Comparison of ENCODE assay signal across 43 mouse cellular contexts in the genomic region with DNA sequence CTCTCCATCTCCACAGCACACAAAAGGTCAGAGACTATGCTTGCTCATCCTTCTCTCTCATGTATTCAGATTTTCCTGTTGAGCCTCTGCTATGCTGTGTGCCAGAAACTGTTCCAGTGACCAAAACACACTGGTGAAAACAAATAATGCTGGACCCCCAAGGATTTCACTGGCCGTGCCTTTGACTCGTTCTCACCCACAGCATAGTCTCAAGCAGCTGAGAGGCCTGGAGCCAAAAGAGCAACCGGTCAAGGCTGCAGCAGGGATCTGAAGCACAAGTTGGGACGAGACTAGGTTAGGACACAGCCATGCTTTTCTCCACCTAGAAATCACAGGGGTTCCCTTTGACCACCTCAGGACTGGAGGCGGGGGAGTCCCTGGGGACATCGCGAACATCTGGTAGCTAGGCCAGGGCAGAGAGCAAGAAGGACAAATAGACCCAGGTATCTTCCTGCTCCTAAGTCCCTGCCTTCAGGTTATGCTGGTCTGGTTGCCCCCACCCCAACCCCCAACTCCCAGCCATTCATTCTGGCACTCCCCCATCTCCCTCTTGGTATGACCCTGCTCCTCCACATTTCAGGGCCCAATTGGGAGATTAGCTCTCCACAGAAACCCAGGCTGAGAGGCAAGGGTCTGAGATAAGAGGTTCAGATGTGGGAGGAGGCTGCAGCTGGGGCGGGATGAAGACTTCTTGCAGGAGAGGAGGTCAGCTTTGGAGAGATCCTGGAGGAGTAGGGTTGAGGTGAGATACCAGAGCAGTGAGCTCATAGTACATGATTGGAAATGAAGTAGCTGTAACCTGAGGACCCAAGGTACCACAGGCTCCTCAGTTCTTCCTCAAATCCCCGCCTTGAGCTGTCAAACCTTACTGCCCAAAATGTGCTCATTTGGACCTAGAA. TPM values are rescaled to one million over a fixed set of nuclear protein-coding genes. Genes with fewer than 3 reads are reported as not detected.
DNase-seq lines count a peak whose midpoint lies in the region; ATAC-seq and TF ChIP-seq lines count a peak whose summit lies in the region.
"Had no signal": no experiment of that assay in that cellular context is flagged by ENCODE, and none has a peak within 500 bp of the region (broad histone marks: within the 10 kb centered on the region; RNA-seq: fewer than 3 reads in every experiment).

No protein-coding gene starts in this region.

- 54% methylated on average over 9 of the region's 9 CpGs for WGBS in lung, embryonic 14.5 days
- WGBS in forebrain, postnatal 0 days, result 82% methylated on average over 9 of the region's 9 CpGs

- no peak overlapping the region for H3K9ac ChIP-seq in lung, embryonic 14.5 days
- no peak overlapping the region for H3K9ac ChIP-seq in forebrain, postnatal 0 days
- H3K9ac ChIP-seq: heart, embryonic 15.5 days; kidney, embryonic 15.5 days; limb, embryonic 12.5 days; liver, embryonic 15.5 days; midbrain, embryonic 13.5 days; stomach, embryonic 15.5 days had no signal

- no peaks in the 10 kb centered on the region for H3K9me3 ChIP-seq in lung, embryonic 14.5 days (ENCODE audit: low read depth, low read length)
- no peaks in the 10 kb centered on the region for H3K9me3 ChIP-seq in forebrain, postnatal 0 days (ENCODE audit: low read length)
- H3K9me3 ChIP-seq: heart, embryonic 15.5 days; kidney, embryonic 15.5 days; limb, embryonic 12.5 days; liver, embryonic 15.5 days; megakaryocyte, embryonic 14.5 days; midbrain, embryonic 13.5 days; stomach, embryonic 15.5 days had no signal

- no peak overlapping the region for H3K27ac ChIP-seq in lung, embryonic 14.5 days (ENCODE audit: low read depth)
- H3K27ac ChIP-seq in forebrain, postnatal 0 days (ENCODE audit: low read depth, low read length), result no peak overlapping the region
- H3K27ac ChIP-seq: heart, embryonic 15.5 days; kidney, embryonic 15.5 days; layer of hippocampus, adult 2 months; left cerebral cortex, adult 2 months; limb, embryonic 12.5 days; liver, embryonic 15.5 days; midbrain, embryonic 13.5 days; stomach, embryonic 15.5 days had no signal

- TF ChIP-seq CTCF in lung, embryonic 14.5 days (IDR thresholded peaks at IDR 0.05; ENCODE audit: low read depth), result no peak
- no peak for TF ChIP-seq CTCF in forebrain, postnatal 0 days (IDR thresholded peaks at IDR 0.05; ENCODE audit: low read depth)

- peak; percentile 96 for DNase-seq in heart, adult 11 months
- no peak for DNase-seq in heart, postnatal 14 days
- no peak for DNase-seq in lung, embryonic 14.5 days
- DNase-seq in lung, postnatal 4 days, result no peak
- peak; percentile 19 for DNase-seq in ovary, postnatal 36 days (ENCODE audit: low spot score)
- DNase-seq in ovary, postnatal 14 days (ENCODE audit: low spot score), result no peak
- no peak for DNase-seq in forebrain, postnatal 0 days
- DNase-seq: adrenal gland, adult 2 months; adrenal gland, postnatal 36 days; cerebellum, postnatal 14 days; kidney, adult 18-20 months; kidney, postnatal 25 days; lung, postnatal 14 days; right cerebral cortex, postnatal 25 days; thymus, adult 18-20 months; thymus, postnatal 25 days had no signal

- intact Hi-C loops in heart, postnatal 14 days (cut with DNase I), result loop anchor here (5.0 kb wide), 1 partner anchor 34 kb away; no protein-coding TSS in a partner anchor

- no peak overlapping the region for H3K4me3 ChIP-seq in lung, embryonic 14.5 days (ENCODE audit: low read depth, low read length)
- no peak overlapping the region for H3K4me3 ChIP-seq in forebrain, postnatal 0 days (ENCODE audit: low read depth, low read length)
- H3K4me3 ChIP-seq: erythroblast, embryonic 14.5 days; heart, embryonic 15.5 days; kidney, embryonic 15.5 days; layer of hippocampus, adult 2 months; left cerebral cortex, adult 2 months; limb, embryonic 12.5 days; liver, embryonic 15.5 days; megakaryocyte, embryonic 14.5 days; midbrain, embryonic 13.5 days; stomach, embryonic 15.5 days had no signal

- no peaks in the 10 kb centered on the region for H3K36me3 ChIP-seq in lung, embryonic 14.5 days (ENCODE audit: insufficient read depth)
- H3K36me3 ChIP-seq in forebrain, postnatal 0 days (ENCODE audit: insufficient read depth), result no peaks in the 10 kb centered on the region
- H3K36me3 ChIP-seq: heart, embryonic 15.5 days; kidney, embryonic 15.5 days; limb, embryonic 12.5 days; liver, embryonic 15.5 days; midbrain, embryonic 13.5 days; stomach, embryonic 15.5 days had no signal

- no peak overlapping the region for H3K4me2 ChIP-seq in lung, embryonic 14.5 days
- no peak overlapping the region for H3K4me2 ChIP-seq in forebrain, postnatal 0 days (ENCODE audit: low read depth)
- H3K4me2 ChIP-seq: heart, embryonic 15.5 days; kidney, embryonic 15.5 days; limb, embryonic 12.5 days; liver, embryonic 15.5 days; midbrain, embryonic 13.5 days; stomach, embryonic 15.5 days had no signal

- no peaks in the 10 kb centered on the region for H3K4me1 ChIP-seq in lung, embryonic 14.5 days (ENCODE audit: insufficient read depth)
- peaks cover 6% of the 10 kb centered on the region for H3K4me1 ChIP-seq in forebrain, postnatal 0 days (ENCODE audit: insufficient read depth)
- H3K4me1 ChIP-seq: kidney, embryonic 15.5 days; liver, embryonic 15.5 days; megakaryocyte, embryonic 14.5 days; stomach, embryonic 15.5 days had no signal

- H3K27me3 ChIP-seq in lung, embryonic 14.5 days (ENCODE audit: insufficient read depth, low read length), result no peaks in the 10 kb centered on the region
- no peaks in the 10 kb centered on the region for H3K27me3 ChIP-seq in forebrain, postnatal 0 days (ENCODE audit: insufficient read depth, low read length)
- H3K27me3 ChIP-seq: kidney, embryonic 15.5 days; limb, embryonic 12.5 days; liver, embryonic 15.5 days; midbrain, embryonic 13.5 days; stomach, embryonic 15.5 days had no signal

- peak; percentile 61 for ATAC-seq in lung, embryonic 14.5 days (ENCODE audit: insufficient read depth)
- ATAC-seq in forebrain, postnatal 0 days, result no peak
- ATAC-seq: activated CD4-positive, CD25-positive, alpha-beta regulatory T cell, adult 4 months; forebrain, embryonic 16.5 days; hindbrain, embryonic 16.5 days; midbrain, embryonic 13.5 days had no signal

RNA-seq across cellular contexts. Expression of gene Ghrhr, which starts 27.6 kb away (rescaled TPM):
- total RNA-seq in heart, postnatal 14 days (2021), result not detected
- not detected in 2 replicates for polyA plus RNA-seq in lung, embryonic 14.5 days (2014; fragmentation: Nextera tagmentation; extraction: Ambion mirVana)
- not detected in 2 replicates for total RNA-seq in forebrain, postnatal 0 days (2014; rRNA removed)
- not detected in 2 replicates for polyA plus RNA-seq in forebrain, postnatal 0 days (2015; fragmentation: Nextera tagmentation; extraction: Ambion mirVana)
- total RNA-seq: adrenal gland, adult 2 months; adrenal gland, postnatal 36 days; CH12.LX; ES-E14; heart, adult 18-20 months; layer of hippocampus, adult 2 months; layer of hippocampus, postnatal 14 days; left cerebral cortex, adult 2 months; left cerebral cortex, postnatal 25 days; monocyte, adult 5-6 weeks had no signal
- polyA plus RNA-seq: activated CD4-positive, CD25-positive, alpha-beta regulatory T cell, adult 4 months; adrenal gland, adult 2 months; brain, embryonic 14.5 days; C2C12; cerebellum, adult 2 months; embryonic facial prominence, embryonic 14.5 days; erythroblast, embryonic 14.5 days; forebrain, embryonic 11.5 days; forebrain, embryonic 16.5 days; heart, embryonic 15.5 days; hindbrain, embryonic 11.5 days; hindbrain, embryonic 16.5 days; limb, embryonic 12.5 days; liver, adult 2 months; midbrain, embryonic 13.5 days; neural tube, embryonic 14.5 days; stomach, embryonic 15.5 days had no signal

RNA-seq across cellular contexts. Expression of gene Adcyap1r1, which starts 48.1 kb away (rescaled TPM):
- 1 to 10 TPM; 5.5 to 6.2 TPM for total RNA-seq in heart, postnatal 14 days (2021)
- 0.60 and 0.61 TPM in 2 replicates for polyA plus RNA-seq in lung, embryonic 14.5 days (2014; fragmentation: Nextera tagmentation; extraction: Ambion mirVana)
- total RNA-seq in forebrain, postnatal 0 days (2014; rRNA removed), result 91.8 and 120 TPM in 2 replicates
- 30.3 and 43.4 TPM in 2 replicates for polyA plus RNA-seq in forebrain, postnatal 0 days (2015; fragmentation: Nextera tagmentation; extraction: Ambion mirVana)
- total RNA-seq: CH12.LX; monocyte, adult 5-6 weeks had no signal
- polyA plus RNA-seq: activated CD4-positive, CD25-positive, alpha-beta regulatory T cell, adult 4 months; erythroblast, embryonic 14.5 days had no signal

Comparison
In these comparisons a context has a peak if more than half of its experiments do, and no peak if none do; other contexts are left out.
1. DNase-seq: peak in heart, adult 11 months (single experiment) and ovary, postnatal 36 days (single experiment); none in heart, postnatal 14 days (0 of 2), lung, embryonic 14.5 days (single experiment), lung, postnatal 4 days (0 of 2), ovary, postnatal 14 days (single experiment) and forebrain, postnatal 0 days (single experiment).
2. RNA of gene Adcyap1r1, which starts 48.1 kb away (total RNA-seq): 91.8 to 120 TPM in forebrain, postnatal 0 days; 5.5 to 6.2 TPM in heart, postnatal 14 days; every median in the first group is over 10 times any median in the second.